Mouse (Mus musculus) stomach, postnatal 0 days (tissue): Measurements from ENCODE around the gene Ascl1.

ENCODE experiments used
- CTCF ChIP-seq: IDR thresholded peaks from 2 replicates; pipeline ENCODE4 v1.5.1; 2016; ENCODE audit warnings: antibody characterized with exemption, low read depth, mild to moderate bottlenecking, moderate library complexity
- EP300 ChIP-seq: optimal IDR thresholded peaks from 2 replicates; pipeline ENCODE3; 2016; ENCODE audit warnings: antibody characterized with exemption

- no peak for TF ChIP-seq CTCF
- TF ChIP-seq EP300 = no peak
Measured at GRCm38 (mm10) chr10:87473475-87474131, 19.9 kb downstream of the Ascl1 start.
